Mouse (Mus musculus) neutrophil, adult 5-6 weeks (primary cell): ENCODE measurements around the gene Fbf1. TPM values are rescaled to one million over a fixed set of nuclear protein-coding genes. Genes with fewer than 3 reads are reported as not detected.

Experiments used
- ATAC-seq: fragments of 151-379, 151-347 bp; 2 replicates; pipeline ENCODE4 v1.8.0; 2017; ENCODE audit warnings: mild to moderate bottlenecking, moderate TSS enrichment; ENCODE audit not compliant: insufficient number of reproducible peaks, poor library complexity, low FRiP score, severe bottlenecking; ENCODE audit errors: extremely low read depth
- total RNA-seq: library from RNA; stranded (forward); fragments of 200-1000 nt; gene quantifications from 2 replicates; pipeline ENCODE4 v1.2.3, GENCODE M21; 2017

Fbf1 gene
- total RNA-seq, 1 experiment from 2014 or later = 16.9 TPM

DNA sequence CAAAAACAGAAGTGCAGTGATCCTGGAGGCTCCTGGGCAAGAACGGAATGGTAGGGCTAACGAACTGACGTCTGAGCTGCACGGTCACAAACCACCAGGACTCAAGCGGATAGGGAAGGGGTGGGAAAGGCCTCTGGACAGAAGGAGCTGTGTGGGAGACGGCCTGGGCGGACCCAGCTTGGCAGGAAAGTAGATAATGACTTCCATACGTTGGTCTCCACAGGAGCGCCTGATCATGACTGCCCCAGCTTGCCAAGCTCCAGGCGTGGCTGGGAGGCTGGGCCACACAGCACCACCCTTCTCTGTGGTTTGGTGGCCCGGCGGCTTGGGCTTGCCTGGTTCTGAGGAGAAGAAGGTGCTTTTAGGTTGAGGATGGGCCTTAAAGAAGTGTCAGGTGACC, 50.7 kb downstream of the Fbf1 start:
- no peak for ATAC-seq

DNA sequence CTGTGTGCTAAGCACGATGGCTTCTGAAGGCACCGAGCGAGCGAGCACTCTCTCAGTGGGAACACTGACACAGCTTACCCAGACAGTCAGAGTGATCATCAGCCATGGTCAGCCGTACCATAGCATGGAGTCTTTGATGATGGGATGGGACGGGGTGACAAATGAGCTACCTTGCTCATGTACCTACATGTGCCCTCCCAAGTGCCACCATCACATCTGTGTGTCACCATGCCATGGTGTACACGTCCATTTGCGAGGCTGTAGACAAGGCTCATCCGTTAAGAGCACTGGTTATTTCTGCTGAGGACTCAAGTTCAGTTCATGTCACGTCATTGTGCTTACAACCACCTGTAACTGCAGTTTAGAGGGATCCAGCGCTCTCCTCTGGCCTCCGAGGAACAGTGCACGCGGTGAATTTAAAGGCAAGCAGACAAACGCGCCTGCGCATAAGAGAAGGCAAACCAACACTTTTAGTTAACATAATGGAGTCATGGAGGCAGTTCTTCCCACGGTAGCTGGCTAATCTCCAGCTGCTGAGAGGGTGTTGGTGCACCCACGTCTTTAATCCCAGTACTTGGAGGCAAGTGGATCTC, 56.3 kb downstream of the Fbf1 start:
- no peak for ATAC-seq

- no peak for ATAC-seq
These were observed 56.9 kb downstream of the Fbf1 start for GRCm38 (mm10) chr11:116111067-116111466.

DNA sequence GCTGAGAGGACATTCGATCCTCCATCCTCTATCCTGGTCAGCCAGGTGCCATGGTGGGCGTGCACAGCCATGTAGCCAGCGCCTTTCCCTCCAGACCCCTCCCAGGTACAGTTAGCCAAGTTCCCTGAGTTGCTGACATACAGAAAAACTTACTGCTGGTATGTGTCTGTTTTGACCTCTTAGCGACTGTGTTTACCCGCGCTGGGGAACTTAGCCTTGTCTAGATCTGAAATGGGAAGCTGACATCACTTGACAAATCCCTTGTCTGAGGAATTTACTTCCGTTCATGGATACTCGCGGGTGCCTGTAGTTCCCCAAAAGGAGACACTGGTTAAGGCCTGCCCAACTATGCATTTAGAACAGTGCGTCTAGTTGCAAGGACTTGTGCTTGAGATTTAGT, 57.4 kb downstream of the Fbf1 start:
- no peak for ATAC-seq

GRCm38 (mm10) chr11:116110131-116110530, 57.8 kb downstream of the Fbf1 start:
- no peak for ATAC-seq

DNA sequence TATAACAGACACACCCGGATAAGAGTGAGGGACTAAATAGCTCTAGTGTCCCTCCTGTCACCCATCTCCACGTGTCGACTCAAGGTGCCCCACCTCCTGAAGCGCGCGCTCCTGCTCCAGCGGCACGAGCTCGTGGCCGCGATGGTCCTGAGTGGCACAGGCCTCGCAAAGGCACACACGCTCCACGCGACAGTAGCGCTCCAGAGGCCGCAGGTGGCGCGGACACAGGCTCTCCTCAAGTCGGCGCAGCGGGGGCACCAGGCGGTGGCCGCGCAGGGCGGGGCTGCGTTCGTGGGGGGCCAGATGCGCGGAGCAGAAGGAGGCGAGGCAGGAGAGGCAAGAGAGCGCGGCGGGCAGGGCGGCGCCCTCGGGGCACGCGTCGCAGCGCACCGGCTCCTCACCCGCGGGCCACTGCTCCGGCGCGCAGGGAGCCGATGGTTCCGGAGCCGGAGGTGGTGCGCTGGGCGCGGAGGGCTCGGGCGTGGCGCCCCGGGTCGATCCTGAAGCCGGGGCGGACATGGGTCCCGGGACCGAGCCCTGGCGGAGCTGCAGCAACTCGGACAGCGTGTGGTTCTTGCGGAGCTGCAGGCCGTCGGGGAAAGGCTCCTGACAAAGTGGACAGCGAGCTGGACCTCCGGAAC, 58.4 kb downstream of the Fbf1 start:
- ATAC-seq = no peak

DNA sequence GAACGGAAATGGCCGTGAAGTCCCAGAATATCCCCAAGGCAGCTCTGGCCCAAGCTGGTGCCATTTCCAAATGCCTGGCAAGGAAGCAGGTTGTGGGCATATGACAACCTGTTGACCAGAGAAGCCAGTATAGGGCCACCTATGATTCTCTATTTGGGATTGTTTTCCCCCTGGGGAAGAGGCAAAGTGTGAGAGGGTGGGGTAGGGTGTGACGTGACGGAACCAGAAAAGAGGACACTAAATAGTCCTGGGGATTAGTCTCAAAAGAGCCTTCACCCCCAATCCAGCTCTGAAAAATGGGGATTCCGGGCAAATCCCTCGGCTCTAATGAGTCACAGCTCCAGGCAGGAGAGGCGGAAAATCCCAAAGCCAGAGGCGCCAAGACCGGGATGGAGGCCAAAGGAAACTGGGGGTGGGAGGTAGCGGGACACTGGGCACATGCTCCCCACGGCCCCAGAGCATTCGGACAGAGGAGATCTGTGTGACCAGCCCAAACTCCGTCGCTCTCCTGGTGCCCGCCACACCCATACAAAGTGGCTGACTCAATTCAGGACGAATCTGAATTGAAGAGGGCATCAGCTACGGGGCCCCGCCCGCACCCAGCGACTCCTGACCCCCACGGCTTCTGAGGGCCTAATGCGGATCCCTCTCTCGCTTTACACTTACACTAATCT, 59.4 kb downstream of the Fbf1 start:
- ATAC-seq = no peak

DNA sequence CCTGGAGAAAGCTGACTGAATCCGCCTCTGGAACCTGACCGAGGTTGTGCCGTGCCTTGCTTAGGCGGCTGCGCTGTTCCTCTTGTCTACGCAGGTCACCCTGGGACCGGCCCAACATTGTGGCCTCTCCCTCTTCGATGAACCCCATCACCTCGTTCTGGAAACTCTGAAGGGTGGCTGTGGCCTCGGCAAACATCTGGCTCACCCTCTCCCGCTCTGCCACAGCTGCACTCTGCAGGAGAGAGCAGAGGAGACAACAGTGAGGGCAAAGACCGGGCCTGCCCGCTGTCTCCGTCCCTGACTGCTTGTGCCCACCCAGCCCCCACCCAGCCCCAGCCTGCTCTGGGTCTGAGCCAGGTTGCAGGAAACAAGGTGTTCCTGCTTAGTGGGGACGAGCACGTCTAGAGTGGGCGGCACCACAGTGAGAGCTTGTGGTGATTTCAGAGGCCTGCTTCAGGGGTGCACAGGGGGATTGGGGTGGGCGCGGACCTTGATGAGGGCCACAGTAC, 60.1 kb downstream of the Fbf1 start:
- ATAC-seq = no peak

DNA sequence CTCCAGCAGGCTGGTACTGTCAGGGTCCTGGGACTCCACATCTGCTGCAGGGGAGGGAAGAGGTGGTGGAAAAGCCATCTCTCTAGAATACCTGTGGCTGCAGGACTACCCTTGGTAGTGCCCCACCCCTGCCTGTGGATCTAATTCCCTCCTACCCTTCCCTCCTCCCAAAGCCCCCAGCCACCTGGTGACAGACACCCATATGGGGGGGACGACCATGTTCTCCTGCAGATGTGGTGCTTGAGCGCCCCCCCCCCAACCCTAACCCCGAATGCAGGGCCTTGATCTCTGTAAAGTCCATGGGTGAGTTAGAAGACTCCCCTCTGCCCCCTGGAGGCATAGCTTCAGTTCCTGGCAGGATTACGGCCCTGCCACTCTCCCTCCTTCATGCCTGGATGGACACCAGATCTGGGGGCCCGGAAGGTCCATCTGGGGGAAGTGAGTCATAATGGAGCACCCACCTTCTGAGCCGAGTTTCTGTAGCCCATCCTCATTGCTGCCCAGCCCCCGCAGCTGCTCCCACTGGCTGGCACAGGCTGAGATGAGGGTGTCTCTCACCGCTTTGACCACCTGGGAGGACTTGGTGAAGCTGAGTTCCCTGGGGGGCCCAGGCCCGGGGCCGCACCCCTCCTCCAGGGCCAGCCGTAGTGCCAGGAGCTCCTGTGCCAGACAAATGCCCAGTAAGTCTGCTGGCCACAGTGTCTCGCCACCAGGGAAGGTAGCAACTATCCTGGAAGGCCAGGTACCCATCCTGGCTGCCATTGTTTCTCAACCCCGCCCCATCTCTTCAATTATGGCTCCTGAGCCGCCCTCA, 60.8 kb downstream of the Fbf1 start:
- ATAC-seq = no peak

DNA sequence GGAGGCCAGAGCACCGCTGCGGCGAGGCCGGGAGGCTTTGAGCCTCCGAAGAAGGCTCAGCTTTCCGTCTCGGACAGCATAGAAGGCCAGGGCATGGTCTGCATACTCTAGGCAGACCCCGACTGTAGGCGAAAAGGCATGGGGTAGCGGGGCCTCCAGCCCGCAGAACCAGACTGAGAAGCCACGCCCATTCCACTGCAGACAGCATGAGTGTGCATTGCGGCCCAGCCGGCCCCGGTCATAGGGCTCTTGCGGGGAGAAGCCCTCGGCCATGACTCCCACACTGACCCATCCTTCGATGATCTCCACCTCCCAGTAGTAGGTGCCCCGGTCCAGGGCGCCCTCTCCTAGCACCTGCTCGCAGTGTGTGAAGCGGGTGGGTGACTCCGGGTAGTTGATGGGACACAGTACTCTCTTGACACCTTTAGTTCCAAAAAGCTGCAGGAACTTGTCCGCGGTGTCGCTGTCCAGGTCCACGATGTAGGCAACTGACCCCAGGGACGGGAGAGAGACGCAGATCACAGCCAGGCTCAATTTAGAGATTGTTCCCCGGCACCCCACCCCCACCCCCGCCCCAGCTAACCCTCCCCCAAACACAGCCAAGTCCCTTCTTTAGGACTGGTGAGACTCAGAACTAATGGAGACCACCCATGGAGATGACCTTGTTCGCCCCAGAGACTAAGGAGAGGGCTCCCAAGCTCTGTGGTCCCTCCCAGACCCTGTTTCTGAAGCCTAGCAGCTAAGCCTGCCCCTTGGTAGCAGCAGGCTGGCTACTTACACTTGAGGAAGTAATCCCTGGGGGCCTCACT, 61.6 kb downstream of the Fbf1 start:
- no peak for ATAC-seq

DNA sequence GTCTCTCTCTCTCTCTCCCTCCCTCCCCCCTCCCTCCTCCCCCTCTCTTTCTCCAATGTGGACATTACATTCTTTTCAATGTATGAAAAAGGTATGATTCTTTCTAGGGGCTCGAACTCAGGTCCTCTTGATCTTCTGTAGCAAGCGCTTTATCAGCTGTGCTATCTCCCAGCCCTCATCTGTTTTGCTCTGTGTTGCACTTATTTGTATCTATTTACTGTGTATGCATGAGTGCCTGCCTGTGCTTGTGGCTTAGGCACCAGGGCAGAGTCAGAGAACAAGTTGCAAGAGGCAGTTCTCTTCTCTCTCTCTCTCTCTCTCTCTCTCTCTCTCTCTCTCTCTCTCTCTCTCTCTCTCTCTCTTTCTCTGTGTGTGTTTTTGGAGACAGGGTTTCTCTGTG, 62.9 kb downstream of the Fbf1 start:
- ATAC-seq = no peak

DNA sequence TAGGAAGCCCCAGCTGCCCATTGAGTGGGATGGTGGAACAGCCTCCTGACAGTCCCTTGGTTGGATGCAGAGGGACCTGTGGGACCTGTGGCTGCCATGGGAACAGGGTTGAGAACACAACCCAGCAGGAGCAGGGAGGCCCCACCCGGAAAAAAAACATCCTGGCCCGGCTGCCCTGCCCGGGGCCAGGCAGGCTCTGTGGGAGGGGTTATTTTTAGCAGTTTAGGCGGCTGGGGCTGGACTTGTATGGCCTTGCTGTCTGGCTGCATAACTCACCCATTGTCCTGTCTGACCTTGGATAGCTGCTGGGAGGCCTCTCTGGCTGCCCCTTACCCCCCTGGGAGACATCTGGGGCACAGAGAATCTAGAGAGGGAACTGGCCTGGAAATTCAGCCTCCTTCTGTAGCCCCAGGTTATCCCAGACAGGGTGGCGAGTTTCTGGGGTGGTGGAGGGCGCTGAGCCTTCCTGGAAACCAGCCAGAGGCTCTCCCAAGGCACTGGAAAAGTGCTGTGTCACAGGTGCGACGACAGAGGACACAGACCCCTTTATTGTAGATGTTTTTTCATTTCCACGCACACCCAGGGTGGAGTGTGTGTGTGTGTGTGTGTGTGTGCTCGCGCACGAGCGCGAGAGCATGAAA, 63.8 kb downstream of the Fbf1 start:
- ATAC-seq = no peak

DNA sequence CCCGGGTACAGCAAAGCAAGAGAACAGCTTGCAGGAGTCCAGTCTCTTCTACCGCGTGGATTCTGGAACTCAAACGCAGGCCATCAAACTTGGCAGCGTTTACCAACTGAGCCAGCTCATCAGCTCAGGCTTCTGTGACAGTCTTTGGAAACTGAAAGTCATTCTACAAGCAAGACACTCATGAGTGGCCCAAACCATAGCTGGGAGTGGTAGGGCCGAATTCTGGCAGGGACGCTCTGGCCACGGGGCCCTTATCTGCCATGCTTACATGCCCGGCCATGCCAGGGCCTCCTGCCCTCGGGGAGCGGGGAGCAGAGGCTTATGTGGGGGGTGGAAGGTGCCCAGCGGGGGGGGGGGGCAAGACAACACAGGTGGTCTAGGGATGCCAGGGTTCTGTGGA, 64.4 kb downstream of the Fbf1 start:
- ATAC-seq = no peak

- ATAC-seq = no peak
These were observed 65.5 kb downstream of the Fbf1 start for GRCm38 (mm10) chr11:116102472-116102871.

DNA sequence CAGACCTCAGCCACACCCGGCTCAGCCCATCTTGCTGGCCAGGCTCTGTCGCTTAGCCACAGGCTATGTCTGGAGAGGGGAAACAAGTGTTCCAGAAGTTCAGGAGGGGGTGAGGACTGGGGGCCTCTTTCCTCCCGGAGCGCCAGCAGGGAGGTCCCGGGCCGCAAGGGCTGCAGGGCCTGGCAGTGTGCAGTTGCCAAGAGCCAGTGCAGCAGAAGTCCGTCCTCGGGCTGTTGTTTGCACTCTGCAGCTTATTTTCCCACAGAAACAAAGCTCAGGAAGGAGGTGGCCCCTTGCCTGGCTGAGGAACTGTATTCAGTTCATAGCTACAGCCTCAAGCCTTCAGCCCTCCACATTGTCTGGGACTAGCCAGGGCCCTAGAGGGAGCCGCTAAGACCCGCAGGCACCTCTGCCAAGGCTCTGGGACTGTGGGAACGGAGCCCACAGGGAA, 66.0 kb downstream of the Fbf1 start:
- no peak for ATAC-seq

- ATAC-seq = no peak
These were observed 67.1 kb downstream of the Fbf1 start for GRCm38 (mm10) chr11:116100839-116101238.

- ATAC-seq = no peak
These were observed 67.6 kb downstream of the Fbf1 start for GRCm38 (mm10) chr11:116100385-116100784.

DNA sequence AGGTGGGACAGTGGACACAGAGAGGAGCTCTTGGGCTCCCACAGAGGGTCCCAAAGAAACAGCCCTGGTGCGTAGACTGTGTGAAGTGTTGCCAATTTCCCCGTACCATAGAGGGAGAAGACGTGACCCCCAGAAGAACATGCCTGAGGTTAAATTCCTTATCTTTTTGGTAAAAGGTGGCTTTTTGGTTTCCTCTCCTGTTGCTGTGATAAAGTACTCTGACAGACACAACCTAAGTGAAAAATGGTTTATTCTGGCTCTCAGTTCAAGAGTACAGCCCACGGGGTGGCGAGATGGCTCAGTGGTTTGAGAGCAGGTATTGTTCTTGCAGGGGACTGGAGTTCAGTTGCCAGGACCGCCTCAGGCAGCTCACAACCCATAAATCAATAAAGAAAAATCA, 68.5 kb downstream of the Fbf1 start:
- no peak for ATAC-seq
